Mouse (Mus musculus) heart, postnatal 0 days (tissue): Measurements from ENCODE around the gene Lrrc8c. TPM values are rescaled to one million over a fixed set of nuclear protein-coding genes. Genes with fewer than 3 reads are reported as not detected.

Experiments
- ATAC-seq: fragments of 200-750 bp; cut with Nextera tagmentation; 2 replicates; pipeline ENCODE4 v1.8.0; 2017; ENCODE audit warnings: low read depth, moderate number of reproducible peaks, moderate library complexity; ENCODE audit not compliant: insufficient read depth
- DNase-seq: peaks from one replicate; pipeline ENCODE4 v3.0.0-alpha.2; 2016; ENCODE audit warnings: low spot score
- H3K27ac ChIP-seq: fragments of 300-500 bp; sonication (generic); 2 replicates; pipeline ENCODE4 v1.5.1; 2014; ENCODE audit warnings: low read depth, mild to moderate bottlenecking
- H3K27me3 ChIP-seq: fragments of 300-500 bp; sonication (generic); 2 replicates; pipeline ENCODE4 v1.6.1; 2014; ENCODE audit warnings: low read length, mixed read lengths; ENCODE audit not compliant: control insufficient read depth, insufficient read depth
- H3K36me3 ChIP-seq: fragments of 300-500 bp; sonication (generic); replicated peaks from 2 replicates; pipeline ENCODE4 v1.6.1; 2014; ENCODE audit warnings: low read length, mixed read lengths; ENCODE audit not compliant: control insufficient read depth, insufficient read depth
- H3K4me1 ChIP-seq: fragments of 300-500 bp; sonication (generic); 2 replicates; pipeline ENCODE4 v1.6.1; 2014; ENCODE audit warnings: antibody characterized with exemption; ENCODE audit not compliant: control insufficient read depth, insufficient read depth
- H3K4me2 ChIP-seq: fragments of 300-500 bp; sonication (generic); 2 replicates; pipeline ENCODE4 v1.6.1; 2014; ENCODE audit warnings: low read depth, mild to moderate bottlenecking, low read length, moderate library complexity
- H3K4me3 ChIP-seq: fragments of 300-500 bp; sonication (generic); 2 replicates; pipeline ENCODE4 v1.5.1; 2014; ENCODE audit warnings: low read depth, low read length
- H3K9ac ChIP-seq: fragments of 300-500 bp; sonication (generic); replicated peaks from 2 replicates; pipeline ENCODE4 v1.6.1; 2014; ENCODE audit warnings: low read depth, low read length, mixed read lengths
- H3K9me3 ChIP-seq: fragments of 300-500 bp; sonication (generic); replicated peaks from 2 replicates; pipeline ENCODE4 v1.6.1; 2016; ENCODE audit warnings: low read length; ENCODE audit not compliant: control insufficient read depth
- CTCF ChIP-seq: IDR thresholded peaks from 2 replicates; pipeline ENCODE4 v1.5.1; 2016; ENCODE audit warnings: antibody characterized with exemption, control low read depth, low read depth
- EP300 ChIP-seq: IDR thresholded peaks from 2 replicates; pipeline ENCODE4 v1.6.1; 2016; ENCODE audit warnings: antibody characterized with exemption, low read depth
- WGBS: fragments of 180-500 bp; shearing (Covaris S2); extraction: QIAGEN DNeasy Blood & Tissue Kit; methylation state at CpG from one replicate; pipeline ENCODE4 v1.1.7; 2014; 5-methylcytosine and 5-hydroxymethylcytosine counted together
- polyA plus RNA-seq: library from polyadenylated mRNA; unstranded; fragments of >200 nt; fragmentation: Nextera tagmentation; extraction: Ambion mirVana; gene quantifications from 2 replicates; pipeline ENCODE4 v1.2.1, GENCODE M21; 2015
- total RNA-seq: library from RNA; depleted of rRNA; stranded (reverse); fragments of >200 nt; gene quantifications from 2 replicates; pipeline ENCODE4 v1.2.3, GENCODE M21; 2014; ENCODE audit warnings: low replicate concordance

Gene Lrrc8c
- total and polyA plus RNA-seq, 2 experiments from 2014 or later = 5.0 to 14.9 TPM

DNA sequence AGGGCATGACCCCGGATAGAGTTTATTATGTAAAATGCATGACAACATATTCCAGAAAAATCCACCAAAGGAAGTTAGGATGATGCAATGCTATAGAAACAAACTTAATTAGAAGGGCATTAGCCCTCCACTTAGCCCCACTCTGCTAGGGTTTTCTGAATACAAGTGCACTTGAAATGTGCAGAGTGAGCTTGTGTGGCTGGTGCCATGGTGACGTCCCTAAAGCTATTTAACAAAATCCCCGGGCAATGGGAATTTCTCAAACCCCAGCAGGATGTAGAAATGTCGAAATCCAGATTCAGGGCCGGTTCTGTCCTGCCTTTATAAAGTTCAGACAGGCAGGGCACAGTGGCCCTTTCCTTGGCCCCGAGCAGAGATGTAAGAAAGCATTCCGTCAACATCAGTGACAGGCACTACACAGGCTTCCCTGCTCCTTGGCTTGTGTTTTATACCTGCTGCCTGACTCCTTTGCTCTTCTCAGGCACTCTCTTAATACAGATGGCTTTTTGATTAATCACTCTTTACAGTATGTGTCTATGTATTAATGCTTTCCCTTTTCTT lies 47.7 kb downstream of the Lrrc8c start:
- Histone ChIP-seq H3K9me3 (no peaks in the 10 kb centered on the region), H3K27me3 (no peaks in the 10 kb centered on the region), H3K36me3 (peaks cover 6% of the 10 kb centered on the region; the same call in 1 of the 2 replicates), H3K4me2 (no peak overlapping the region), H3K4me3 (no peak overlapping the region), H3K4me1 (0 out of 2 replicates have a peak, but pooled peaks cover 9% of the 10 kb centered on the region), H3K27ac (no peak overlapping the region), H3K9ac (no peak overlapping the region)
- DNase-seq = no peak
- no peak for ATAC-seq
- TF ChIP-seq CTCF (no peak), EP300 (no peak)
- 68% methylated on average over 6 of the region's 7 CpGs for WGBS

DNA sequence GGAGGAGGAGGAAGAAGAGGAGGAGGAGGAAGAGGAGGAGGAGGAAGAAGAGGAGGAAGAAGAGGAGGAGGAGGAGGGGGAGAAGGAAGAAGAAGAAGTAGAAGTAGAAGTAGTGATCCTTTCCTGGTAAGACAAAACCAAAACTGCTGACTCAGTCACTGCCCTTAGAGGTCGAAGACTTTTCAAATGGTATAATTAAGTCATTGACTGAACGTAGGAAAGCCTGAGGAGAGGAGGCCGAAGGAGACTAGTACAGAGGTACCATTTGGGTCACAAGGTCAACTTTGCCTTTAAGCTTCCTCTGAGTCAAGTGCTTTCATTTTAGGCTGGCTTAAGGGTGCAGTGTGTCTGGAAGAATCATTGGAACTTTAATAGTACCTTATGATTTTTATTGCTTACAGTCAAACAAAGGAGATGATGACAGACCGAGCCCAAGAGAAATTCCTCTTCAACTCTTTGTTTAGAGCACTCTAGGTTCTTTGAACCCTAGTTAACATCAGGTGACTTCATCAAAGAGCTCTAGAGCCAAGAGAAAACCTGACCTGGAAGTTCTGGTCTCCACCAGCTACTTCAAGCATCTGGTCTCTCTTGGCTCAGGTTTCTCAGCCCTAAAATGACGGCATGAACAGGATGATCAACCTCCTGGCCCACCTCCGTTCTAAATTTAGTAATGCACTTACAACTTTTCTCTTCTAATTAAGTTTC lies 49.0 kb downstream of the Lrrc8c start:
- H3K27me3 ChIP-seq = no peaks in the 10 kb centered on the region

DNA sequence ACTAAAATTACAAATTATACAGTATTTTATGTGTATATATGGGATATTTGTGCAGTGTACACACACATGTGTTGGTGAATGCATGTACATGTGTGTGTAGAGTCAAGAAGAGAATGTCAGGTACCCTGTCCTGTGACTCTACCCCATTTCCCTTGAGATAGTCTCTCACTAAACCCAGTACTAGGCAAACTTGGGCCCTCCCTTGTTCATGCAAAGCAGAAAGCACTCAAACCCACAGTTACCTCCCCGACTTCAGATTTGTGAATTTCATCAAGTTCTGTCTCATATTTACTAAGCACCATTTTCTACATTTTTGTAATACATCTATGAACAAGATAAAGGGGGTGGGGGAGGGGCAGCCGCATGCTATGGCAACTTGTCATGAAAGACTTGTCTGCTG lies 50.0 kb downstream of the Lrrc8c start:
- H3K9me3 ChIP-seq = no peaks in the 10 kb centered on the region
- TF ChIP-seq EP300 = no peak
- TF ChIP-seq CTCF = no peak
- ATAC-seq (no peak), DNase-seq (no peak)
- H3K27me3 ChIP-seq = no peaks in the 10 kb centered on the region
- peaks cover 6% of the 10 kb centered on the region; the same call in 1 of the 2 replicates for H3K36me3 ChIP-seq
- no peak overlapping the region for H3K27ac ChIP-seq
- H3K4me1 ChIP-seq = 0 out of 2 replicates have a peak, but pooled peaks cover 5% of the 10 kb centered on the region
- 78% methylated on average over 2 of the region's 2 CpGs for WGBS
- no peak overlapping the region for H3K4me2 ChIP-seq
- no peak overlapping the region for H3K4me3 ChIP-seq
- no peak overlapping the region for H3K9ac ChIP-seq

More for the DNA sequence above, 49.0 kb downstream of the Lrrc8c start:
- H3K4me1 ChIP-seq = 0 out of 2 replicates have a peak, but pooled peaks cover 5% of the 10 kb centered on the region
- H3K4me2 ChIP-seq = no peak overlapping the region
- no peak overlapping the region for H3K27ac ChIP-seq
- ATAC-seq (no peak), DNase-seq (no peak)
- TF ChIP-seq CTCF (no peak), EP300 (no peak)
- 71% methylated on average over 6 of the region's 6 CpGs for WGBS
- peaks cover 6% of the 10 kb centered on the region; the same call in 1 of the 2 replicates for H3K36me3 ChIP-seq
- H3K4me3 ChIP-seq = no peak overlapping the region
- no peak overlapping the region for H3K9ac ChIP-seq
- H3K9me3 ChIP-seq = no peaks in the 10 kb centered on the region

DNA sequence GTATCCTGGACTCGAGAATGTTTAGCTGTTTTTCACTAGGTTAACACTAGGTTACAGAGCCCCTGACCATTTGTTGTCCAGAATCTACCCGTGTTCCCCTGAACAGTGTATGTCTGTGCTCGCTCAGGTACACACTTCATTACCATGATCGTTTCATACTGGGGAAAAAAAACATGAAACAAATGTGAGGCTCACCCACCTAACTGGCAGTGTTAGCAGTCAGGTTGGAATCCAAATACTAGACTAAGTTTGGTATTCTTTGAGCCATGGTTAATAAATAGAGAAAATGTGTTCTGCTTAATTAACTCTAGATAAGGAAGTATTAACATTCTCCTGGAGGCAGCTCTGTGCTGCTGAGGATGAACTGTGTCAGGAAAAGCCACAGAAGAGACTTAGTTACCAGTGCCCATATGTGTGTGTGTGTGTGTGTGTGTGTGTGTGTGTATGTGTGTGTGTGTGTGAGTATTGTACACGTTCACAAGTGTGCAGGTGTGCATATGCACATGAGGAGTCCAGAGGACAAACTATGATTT lies 53.0 kb downstream of the Lrrc8c start:
- WGBS = 83% methylated on average over 5 of the region's 5 CpGs
- Histone ChIP-seq H3K4me2 (no peak overlapping the region), H3K27me3 (no peaks in the 10 kb centered on the region), H3K4me1 (no peaks in the 10 kb centered on the region), H3K9ac (no peak overlapping the region), H3K27ac (no peak overlapping the region), H3K9me3 (no peaks in the 10 kb centered on the region), H3K36me3 (no peaks in the 10 kb centered on the region), H3K4me3 (no peak overlapping the region)
- ATAC-seq (no peak), DNase-seq (no peak)
- no peak for TF ChIP-seq EP300
- TF ChIP-seq CTCF = no peak

DNA sequence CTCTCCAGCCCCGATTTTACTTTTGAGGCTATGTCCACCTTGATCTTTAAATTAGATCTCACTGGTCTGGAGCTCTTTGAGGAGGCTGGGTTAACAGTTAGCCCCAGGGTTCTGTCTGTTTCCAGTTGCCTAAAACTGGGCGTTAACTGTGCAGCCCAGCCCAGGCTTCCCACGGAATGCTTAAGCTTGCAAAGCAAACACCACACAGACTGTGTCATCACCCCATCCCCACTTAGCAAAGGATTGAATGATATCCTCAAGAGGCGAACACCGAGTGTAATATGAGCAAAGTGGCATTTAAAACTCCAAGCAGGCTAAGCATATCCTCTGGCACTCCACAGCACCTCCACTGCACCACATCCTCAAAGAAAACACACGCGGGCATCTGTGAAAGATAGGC lies 53.7 kb downstream of the Lrrc8c start:
- no peaks in the 10 kb centered on the region for H3K27me3 ChIP-seq
- H3K4me3 ChIP-seq = no peak overlapping the region
- no peak overlapping the region for H3K4me2 ChIP-seq
- 55% methylated on average over 7 of the region's 7 CpGs for WGBS
- DNase-seq = no peak
- H3K9ac ChIP-seq = no peak overlapping the region
- H3K27ac ChIP-seq = no peak overlapping the region
- H3K9me3 ChIP-seq = no peaks in the 10 kb centered on the region
- ATAC-seq = no peak
- H3K4me1 ChIP-seq = no peaks in the 10 kb centered on the region
- H3K36me3 ChIP-seq = no peaks in the 10 kb centered on the region
- no peak for TF ChIP-seq CTCF
- TF ChIP-seq EP300 = no peak
